Mouse (Mus musculus) midbrain, embryonic 11.5 days (tissue): Measurements from ENCODE around the gene Gm49369. TPM values are rescaled to one million over a fixed set of nuclear protein-coding genes. Genes with fewer than 3 reads are reported as not detected.

Experiments used
- polyA plus RNA-seq: library from polyadenylated mRNA; unstranded; fragments of >200 nt; fragmentation: Nextera tagmentation; extraction: Ambion mirVana; gene quantifications from 2 replicates; pipeline ENCODE4 v1.2.1, GENCODE M21; 2014

Gene Gm49369
- polyA plus RNA-seq, 1 experiment from 2014 or later: 0.93 TPM

Other genes starting within 250 kb of the Gm49369 start
- not detected in 2 replicates for gene Gm39115, start 246.6 kb downstream of the Gm49369 start, polyA plus RNA-seq
- not detected in 2 replicates for gene Gm45337, start 238.1 kb downstream of the Gm49369 start, polyA plus RNA-seq
- gene Gm29735, start 225.6 kb downstream of the Gm49369 start, polyA plus RNA-seq: not detected in 2 replicates
- gene Gm4553, start 216.9 kb downstream of the Gm49369 start, polyA plus RNA-seq: not detected in 2 replicates
- gene Krtap5-2, start 206.7 kb downstream of the Gm49369 start, polyA plus RNA-seq: not detected in 2 replicates
- gene Gm10153, start 192.3 kb downstream of the Gm49369 start, polyA plus RNA-seq: not detected in 2 replicates
- gene Krtap5-3, start 181.3 kb downstream of the Gm49369 start, polyA plus RNA-seq: not detected in 2 replicates
- not detected in 2 replicates for gene Gm7579, start 170.8 kb downstream of the Gm49369 start, polyA plus RNA-seq
- not detected in 2 replicates for gene Krtap5-5, start 152.7 kb downstream of the Gm49369 start, polyA plus RNA-seq
- not detected in 2 replicates for gene Gm40460, start 141.6 kb downstream of the Gm49369 start, polyA plus RNA-seq
- not detected in 2 replicates for gene Gm2431, start 124.3 kb downstream of the Gm49369 start, polyA plus RNA-seq
- not detected in 2 replicates for gene Gm4559, start 108.3 kb downstream of the Gm49369 start, polyA plus RNA-seq
- not detected in 2 replicates for gene Krtap5-1, start 85.5 kb downstream of the Gm49369 start, polyA plus RNA-seq
- gene Krtap5-4, start 79.1 kb downstream of the Gm49369 start, polyA plus RNA-seq: not detected in 2 replicates
- 0.18 and 0.40 TPM in 2 replicates for gene Ifitm10, start 8.9 kb downstream of the Gm49369 start, polyA plus RNA-seq
- 166 and 169 TPM in 2 replicates for gene Ctsd, start 5.4 kb upstream of the Gm49369 start, polyA plus RNA-seq
- not detected in 2 replicates for gene Syt8, start 52.2 kb upstream of the Gm49369 start, polyA plus RNA-seq
- 0.47 and 0.96 TPM in 2 replicates for gene Tnni2, start 59.1 kb upstream of the Gm49369 start, polyA plus RNA-seq
- 11.1 and 13.1 TPM in 2 replicates for gene Lsp1, start 78.1 kb upstream of the Gm49369 start, polyA plus RNA-seq
- gene Tnnt3, start 116.2 kb upstream of the Gm49369 start, polyA plus RNA-seq: 0.77 and 2.0 TPM in 2 replicates
- 13.9 and 16.6 TPM in 2 replicates for gene Mrpl23, start 150.0 kb upstream of the Gm49369 start, polyA plus RNA-seq